22 mouse cellular contexts compared by ENCODE assay signal in genomic region chr13:54954745-54955144, GRCm38 (mm10). TPM values are rescaled to one million over a fixed set of nuclear protein-coding genes. Genes with fewer than 3 reads are reported as not detected.
DNase-seq lines count a peak whose midpoint lies in the region; ATAC-seq and TF ChIP-seq lines count a peak whose summit lies in the region.
"Had no signal": no experiment of that assay in that cellular context is flagged by ENCODE, and none has a peak within 500 bp of the region (broad histone marks: within the 10 kb centered on the region; RNA-seq: fewer than 3 reads in every experiment).

No protein-coding gene starts in this region.

- no peak for ATAC-seq in hindbrain, postnatal 0 days
- no peak for ATAC-seq in midbrain, postnatal 0 days (ENCODE audit: low FRiP score)
- ATAC-seq in midbrain, embryonic 16.5 days: no peak
- ATAC-seq: inflammation-experienced regulatory T-cells, adult 6 months had no signal

- peaks cover 4% of the 10 kb centered on the region; the same call in 1 of the 2 replicates for H3K27me3 ChIP-seq in hindbrain, postnatal 0 days (ENCODE audit: insufficient read depth, low read length)
- peaks cover 100% of the 10 kb centered on the region for H3K27me3 ChIP-seq in hindbrain, embryonic 10.5 days (ENCODE audit: insufficient read depth, poor library complexity, severe bottlenecking)
- H3K27me3 ChIP-seq in midbrain, postnatal 0 days (ENCODE audit: insufficient read depth, low read length): no peaks in the 10 kb centered on the region; the same call in 1 of the 2 replicates
- H3K27me3 ChIP-seq in midbrain, embryonic 16.5 days (ENCODE audit: control insufficient read depth, insufficient read depth, low read depth, low read length): peaks cover 7% of the 10 kb centered on the region; the same call in 1 of the 2 replicates

- H3K4me2 ChIP-seq in hindbrain, postnatal 0 days (ENCODE audit: low read depth, low read length): no peak overlapping the region
- H3K4me2 ChIP-seq in midbrain, postnatal 0 days (ENCODE audit: low read depth, low read length, poor library complexity, severe bottlenecking): no peak overlapping the region
- H3K4me2 ChIP-seq in midbrain, embryonic 16.5 days (ENCODE audit: low read length): no peak overlapping the region; the same call in 1 of the 2 replicates

- H3K36me3 ChIP-seq in hindbrain, postnatal 0 days (ENCODE audit: insufficient read depth, low read length): no peaks in the 10 kb centered on the region
- no peaks in the 10 kb centered on the region for H3K36me3 ChIP-seq in hindbrain, embryonic 10.5 days
- H3K36me3 ChIP-seq in midbrain, postnatal 0 days (ENCODE audit: insufficient read depth, low read length): no peaks in the 10 kb centered on the region
- no peaks in the 10 kb centered on the region for H3K36me3 ChIP-seq in midbrain, embryonic 16.5 days (ENCODE audit: control insufficient read depth, insufficient read depth, low read length)
- H3K36me3 ChIP-seq: embryonic facial prominence, embryonic 15.5 days; forebrain, embryonic 10.5 days; heart, embryonic 10.5 days had no signal

- H3K27ac ChIP-seq in hindbrain, postnatal 0 days: no peak overlapping the region
- H3K27ac ChIP-seq in hindbrain, embryonic 10.5 days: no peak overlapping the region
- 0 out of 2 replicates have a peak overlapping the region, but pooled peaks have one; percentile 55 for H3K27ac ChIP-seq in midbrain, postnatal 0 days (ENCODE audit: low read depth, low read length)
- no peak overlapping the region; the same call in 1 of the 2 replicates for H3K27ac ChIP-seq in midbrain, embryonic 16.5 days (ENCODE audit: low read length)
- H3K27ac ChIP-seq: embryonic facial prominence, embryonic 15.5 days; gastrocnemius, adult 2 months; heart, embryonic 10.5 days had no signal

- peaks cover 13% of the 10 kb centered on the region for H3K4me1 ChIP-seq in hindbrain, postnatal 0 days (ENCODE audit: insufficient read depth, low read length)
- peaks cover 66% of the 10 kb centered on the region for H3K4me1 ChIP-seq in hindbrain, embryonic 10.5 days (replicated peaks)
- peaks cover 13% of the 10 kb centered on the region for H3K4me1 ChIP-seq in midbrain, postnatal 0 days (ENCODE audit: insufficient read depth, low read length)
- peaks cover 47% of the 10 kb centered on the region for H3K4me1 ChIP-seq in midbrain, embryonic 16.5 days (ENCODE audit: control insufficient read depth, insufficient read depth, low read length)

- H3K9ac ChIP-seq in hindbrain, postnatal 0 days (replicated peaks; ENCODE audit: low read length): 0 out of 2 replicates have a peak overlapping the region, but pooled peaks have one; percentile 63
- H3K9ac ChIP-seq in midbrain, postnatal 0 days (replicated peaks; ENCODE audit: low read length, poor library complexity, severe bottlenecking): no peak overlapping the region
- no peak overlapping the region for H3K9ac ChIP-seq in midbrain, embryonic 16.5 days (ENCODE audit: low read depth, low read length)
- H3K9ac ChIP-seq: embryonic facial prominence, embryonic 15.5 days had no signal

- no peak overlapping the region for H3K4me3 ChIP-seq in hindbrain, postnatal 0 days (ENCODE audit: low read length)
- H3K4me3 ChIP-seq in hindbrain, embryonic 10.5 days: no peak overlapping the region
- H3K4me3 ChIP-seq in midbrain, postnatal 0 days (ENCODE audit: low read depth, low read length): no peak overlapping the region
- H3K4me3 ChIP-seq in midbrain, embryonic 16.5 days (ENCODE audit: low read depth, low read length): no peak overlapping the region
- H3K4me3 ChIP-seq: erythroblast, embryonic 14.5 days had no signal

- DNase-seq in cerebellum, postnatal 10 days: peak; percentile 56
- no peak for DNase-seq in cerebellum, postnatal 14 days
- DNase-seq in hindbrain, postnatal 0 days (ENCODE audit: low spot score): no peak
- no peak for DNase-seq in hindbrain, embryonic 10.5 days (ENCODE audit: low spot score)
- DNase-seq in midbrain, postnatal 0 days (ENCODE audit: low spot score): no peak
- DNase-seq in heart, adult 18-20 months: no peak
- DNase-seq: adrenal gland, postnatal 10 days; cerebellum, adult 11 months; cerebellum, adult 9-11 months; embryo, embryonic 11 days; gastrocnemius, adult 2 months; gastrocnemius, postnatal 25 days; heart, adult 11 months; heart, postnatal 10 days; heart, postnatal 4 days had no signal

- 61% methylated on average over 2 of the region's 2 CpGs for WGBS in hindbrain, postnatal 0 days
- WGBS in hindbrain, embryonic 10.5 days: 57% methylated on average over 2 of the region's 2 CpGs
- WGBS in midbrain, postnatal 0 days: 56% methylated on average over 2 of the region's 2 CpGs
- WGBS in midbrain, embryonic 16.5 days: 60% methylated on average over 2 of the region's 2 CpGs

- no peak for TF ChIP-seq CTCF in hindbrain, postnatal 0 days (IDR thresholded peaks at IDR 0.05; ENCODE audit: low read depth)
- no peak for TF ChIP-seq CTCF in midbrain, postnatal 0 days (IDR thresholded peaks at IDR 0.05)

- H3K9me3 ChIP-seq in hindbrain, postnatal 0 days (ENCODE audit: low read length): no peaks in the 10 kb centered on the region
- H3K9me3 ChIP-seq in hindbrain, embryonic 10.5 days: no peaks in the 10 kb centered on the region
- no peaks in the 10 kb centered on the region for H3K9me3 ChIP-seq in midbrain, postnatal 0 days (ENCODE audit: low read length)
- no peaks in the 10 kb centered on the region for H3K9me3 ChIP-seq in midbrain, embryonic 16.5 days (replicated peaks; ENCODE audit: control insufficient read depth, low read length, poor library complexity, severe bottlenecking)
- H3K9me3 ChIP-seq: embryonic facial prominence, embryonic 15.5 days; forebrain, embryonic 10.5 days; heart, embryonic 10.5 days had no signal

RNA-seq across cellular contexts. Expression of gene Unc5a, which starts 5.5 kb away (rescaled TPM):
- 49.9 and 53.0 TPM in 2 replicates for total RNA-seq in hindbrain, postnatal 0 days (2014; rRNA removed)
- 10.5 and 11.7 TPM in 2 replicates for polyA plus RNA-seq in hindbrain, postnatal 0 days (2015; fragmentation: Nextera tagmentation; extraction: Ambion mirVana)
- polyA plus RNA-seq in hindbrain, embryonic 10.5 days (2016; fragmentation: Nextera tagmentation; extraction: Ambion mirVana): 2.0 and 4.4 TPM in 2 replicates
- total RNA-seq in midbrain, postnatal 0 days (2014; rRNA removed): 24.2 and 29.0 TPM in 2 replicates
- 12.7 and 14.3 TPM in 2 replicates for polyA plus RNA-seq in midbrain, postnatal 0 days (2015; fragmentation: Nextera tagmentation; extraction: Ambion mirVana)
- polyA plus RNA-seq in midbrain, embryonic 16.5 days (2015; fragmentation: Nextera tagmentation; extraction: Ambion mirVana): 14.1 and 16.3 TPM in 2 replicates
- under 1 TPM; 0.42 to 0.51 TPM for total RNA-seq in heart, adult 18-20 months (2021)
- total RNA-seq: MEL had no signal
- polyA plus RNA-seq: erythroblast, embryonic 14.5 days had no signal

Comparison
In these comparisons a context has a peak if more than half of its experiments do, and no peak if none do; other contexts are left out.
1. DNase-seq: peak in cerebellum, postnatal 10 days (2 of 2); none in cerebellum, postnatal 14 days (0 of 2), hindbrain, postnatal 0 days (single experiment), hindbrain, embryonic 10.5 days (single experiment), midbrain, postnatal 0 days (single experiment) and heart, adult 18-20 months (0 of 2).